Mouse (Mus musculus): ENCODE results near the gene Svop. TPM values are rescaled to one million over a fixed set of nuclear protein-coding genes. Genes with fewer than 3 reads are reported as not detected.

Svop gene
- total RNA-seq, 4 experiments from 2014 or later, result 160 to 171 (median 163) TPM

GRCm38 (mm10) chr5:114046604-114047003 lies 44.8 kb downstream of the Svop start:
- DNase-seq (ENCODE audit: low spot score in 2 of 2), result no peak

GRCm38 (mm10) chr5:114046151-114046550 lies 45.2 kb downstream of the Svop start:
- DNase-seq (ENCODE audit: low spot score in 2 of 2), result no peak

- no peak for DNase-seq (ENCODE audit: low spot score in 2 of 2)
Measured at GRCm38 (mm10) chr5:114045134-114045533, 46.2 kb downstream of the Svop start.

- no peak for DNase-seq (ENCODE audit: low spot score in 2 of 2)
Measured at GRCm38 (mm10) chr5:114043800-114044199, 47.6 kb downstream of the Svop start.

- no peak for DNase-seq (ENCODE audit: low spot score in 2 of 2)
Measured at GRCm38 (mm10) chr5:114041327-114041930, 49.9 kb downstream of the Svop start.

GRCm38 (mm10) chr5:114040911-114041310 lies 50.5 kb downstream of the Svop start:
- no peak for DNase-seq (ENCODE audit: low spot score in 2 of 2)

- no peak for DNase-seq (ENCODE audit: low spot score in 2 of 2)
Measured at GRCm38 (mm10) chr5:114040508-114040907, 50.9 kb downstream of the Svop start.

GRCm38 (mm10) chr5:114035111-114035510 lies 56.3 kb downstream of the Svop start:
- no peak for DNase-seq (ENCODE audit: low spot score in 2 of 2)

GRCm38 (mm10) chr5:114034393-114034792 lies 57.0 kb downstream of the Svop start:
- no peak for DNase-seq (ENCODE audit: low spot score in 2 of 2)

GRCm38 (mm10) chr5:114032161-114032763 lies 59.1 kb downstream of the Svop start:
- DNase-seq (ENCODE audit: low spot score in 2 of 2), result no peak

GRCm38 (mm10) chr5:114030652-114031051 lies 60.7 kb downstream of the Svop start:
- DNase-seq (ENCODE audit: low spot score in 2 of 2), result no peak

GRCm38 (mm10) chr5:114028111-114028510 lies 63.3 kb downstream of the Svop start:
- no peak for DNase-seq (ENCODE audit: low spot score in 2 of 2)

GRCm38 (mm10) chr5:114027217-114027944 lies 64.0 kb downstream of the Svop start:
- no peak for DNase-seq (ENCODE audit: low spot score in 2 of 2)

- DNase-seq (ENCODE audit: low spot score in 2 of 2), result no peak
Measured at GRCm38 (mm10) chr5:114024885-114025284, 66.5 kb downstream of the Svop start.

GRCm38 (mm10) chr5:114024390-114024789 lies 67.0 kb downstream of the Svop start:
- no peak for DNase-seq (ENCODE audit: low spot score in 2 of 2)

GRCm38 (mm10) chr5:114015121-114015520 lies 76.2 kb downstream of the Svop start:
- DNase-seq (ENCODE audit: low spot score in 2 of 2), result no peak

- no peak for DNase-seq (ENCODE audit: low spot score in 2 of 2)
Measured at GRCm38 (mm10) chr5:114009049-114009448, 82.3 kb downstream of the Svop start.

- DNase-seq (ENCODE audit: low spot score in 2 of 2), result no peak
Measured at GRCm38 (mm10) chr5:114007753-114008453, 83.5 kb downstream of the Svop start.

GRCm38 (mm10) chr5:114006974-114007373 lies 84.4 kb downstream of the Svop start:
- no peak for DNase-seq (ENCODE audit: low spot score in 2 of 2)

- DNase-seq (ENCODE audit: low spot score in 2 of 2), result no peak
Measured at GRCm38 (mm10) chr5:114005100-114005499, 86.3 kb downstream of the Svop start.

- DNase-seq (ENCODE audit: low spot score in 2 of 2), result no peak
Measured at GRCm38 (mm10) chr5:114004573-114004972, 86.8 kb downstream of the Svop start.

GRCm38 (mm10) chr5:114003542-114003941 lies 87.8 kb downstream of the Svop start, which contains the start of gene Dao:
Gene Dao (plus strand): TSS chr5:114003703.
- DNase-seq (ENCODE audit: low spot score in 2 of 2), result no peak

All from left cerebral cortex, adult 8-10 months (tissue).